Mouse (Mus musculus): ENCODE measurements around the gene Igfbp2. TPM values are rescaled to one million over a fixed set of nuclear protein-coding genes. Genes with fewer than 3 reads are reported as not detected.

The Igfbp2 gene
- polyA plus RNA-seq, 1 experiment from 2014 or later = 148 TPM

DNA sequence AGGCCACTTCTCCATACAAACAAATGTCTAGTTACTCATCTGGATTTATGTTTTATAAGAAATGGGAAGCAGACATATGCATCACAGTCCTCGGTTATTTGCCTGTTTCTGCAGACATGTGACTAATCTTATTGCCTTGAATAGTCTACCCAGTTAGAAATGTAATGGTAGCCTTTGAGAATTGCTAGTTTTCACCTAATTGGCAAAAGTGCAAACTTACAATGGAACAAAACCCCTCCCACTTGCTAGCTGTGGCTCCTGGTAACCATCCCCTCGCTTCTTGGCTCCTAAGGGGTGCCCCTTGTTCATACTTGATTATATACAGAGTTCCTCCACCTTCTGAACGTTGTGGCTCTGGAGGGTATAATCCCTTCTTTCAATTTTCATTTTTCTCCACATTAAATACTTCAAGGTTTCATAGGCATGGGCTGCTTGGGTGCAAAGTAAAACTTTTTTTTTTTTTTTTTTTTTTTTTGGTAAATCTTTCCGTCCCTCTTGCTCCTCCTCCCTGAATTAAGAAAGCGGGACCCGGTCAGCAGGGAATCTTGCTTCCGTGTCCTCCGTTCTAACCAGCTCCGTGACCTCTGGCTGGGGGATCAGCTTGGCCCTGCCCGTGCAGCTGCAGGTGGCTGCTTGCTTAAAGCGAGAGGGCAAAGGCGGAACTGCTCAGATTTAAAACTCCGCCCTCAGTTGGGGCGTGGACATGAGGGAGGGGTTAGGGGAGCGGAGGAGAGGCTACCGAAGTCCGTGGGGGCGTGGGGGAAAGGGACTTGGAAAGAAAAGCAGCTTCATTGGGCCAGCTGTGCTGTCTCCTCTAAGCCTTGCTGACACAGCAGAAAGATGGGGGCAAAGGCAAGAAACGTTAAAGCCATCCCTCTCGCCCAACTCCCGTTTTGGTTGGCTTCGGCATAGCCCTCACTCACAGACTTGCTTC, 45.6 kb downstream of the Igfbp2 start:
- 7% methylated on average over 22 of the region's 22 CpGs for WGBS
- Histone ChIP-seq H3K4me2 (replicated peaks) (peak overlapping the region; percentile 94), H3K9me3 (no peaks in the 10 kb centered on the region), H3K27ac (peak overlapping the region; percentile 45; the same call in 1 of the 2 replicates), H3K4me1 (replicated peaks) (peaks cover 36% of the 10 kb centered on the region), H3K4me3 (replicated peaks) (peak overlapping the region; percentile 35), H3K27me3 (replicated peaks) (no peaks in the 10 kb centered on the region; the same call in 1 of the 2 replicates), H3K36me3 (no peaks in the 10 kb centered on the region), H3K9ac (0 out of 2 replicates have a peak overlapping the region, but pooled peaks have one; percentile 14)
- ATAC-seq = peak; percentile 65

DNA sequence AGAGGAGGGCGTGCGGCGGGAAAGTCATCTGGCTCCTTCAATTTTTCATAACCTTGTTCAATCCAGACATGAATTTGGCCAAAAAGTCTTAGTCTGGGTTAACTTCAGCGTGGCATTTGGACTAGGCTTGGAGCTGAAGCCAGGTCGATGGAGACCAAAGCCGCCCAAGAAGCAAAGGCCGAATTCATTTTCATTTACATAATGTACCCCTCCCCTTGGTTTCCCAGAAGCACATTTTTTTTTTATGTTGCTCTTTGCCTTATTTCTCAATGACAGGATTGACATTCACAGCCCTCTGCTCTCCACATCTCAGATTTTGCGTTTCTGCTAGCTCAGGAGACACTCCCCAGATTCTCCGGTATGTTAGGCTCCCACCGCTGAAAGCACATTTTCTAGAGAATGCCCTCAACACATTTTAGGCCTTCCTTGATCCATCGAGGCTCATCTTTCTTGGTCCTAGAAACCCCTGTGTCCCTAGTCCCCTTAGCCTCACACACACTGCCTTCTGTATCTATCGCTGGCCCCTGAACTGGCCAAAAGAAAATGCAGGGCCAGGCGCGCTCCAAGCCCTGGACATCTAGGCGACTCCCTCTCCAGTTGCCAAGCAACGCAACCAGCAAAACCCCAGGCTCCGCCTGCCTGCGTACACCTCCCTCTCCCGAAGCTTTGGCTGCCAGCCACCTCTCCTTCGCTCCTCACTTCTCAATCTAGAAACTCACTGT, 46.5 kb downstream of the Igfbp2 start:
- Histone ChIP-seq H3K4me2 (replicated peaks) (peak overlapping the region; percentile 94), H3K9ac (0 out of 2 replicates have a peak overlapping the region, but pooled peaks have one; percentile 14), H3K36me3 (no peaks in the 10 kb centered on the region), H3K4me3 (replicated peaks) (peak overlapping the region; percentile 35), H3K27ac (peak overlapping the region; percentile 45; the same call in 1 of the 2 replicates), H3K9me3 (no peaks in the 10 kb centered on the region), H3K27me3 (replicated peaks) (no peaks in the 10 kb centered on the region; the same call in 1 of the 2 replicates), H3K4me1 (replicated peaks) (peaks cover 38% of the 10 kb centered on the region)
- 2% methylated on average over 20 of the region's 20 CpGs for WGBS
- peak; percentile 46 for ATAC-seq

DNA sequence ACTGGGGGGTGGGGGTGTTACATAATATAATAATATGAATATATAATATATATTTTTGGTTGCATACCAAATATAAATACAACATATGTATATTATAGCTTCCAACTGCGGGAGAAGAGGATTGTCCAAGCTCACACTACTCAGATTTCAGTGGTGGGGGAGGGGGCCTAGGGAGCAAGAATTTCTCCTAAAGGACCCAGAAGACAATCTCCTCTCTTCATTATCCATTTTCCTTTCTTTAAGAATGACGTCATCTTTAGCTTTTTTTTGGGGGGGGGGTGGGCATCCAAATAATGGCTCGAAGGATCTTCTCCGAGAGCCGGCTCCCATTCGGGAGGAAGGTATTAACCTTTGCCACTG, 47.0 kb downstream of the Igfbp2 start:
- H3K4me2 ChIP-seq (replicated peaks) = peak overlapping the region; percentile 94
- ATAC-seq = no peak
- WGBS = under 1% methylated on average over 6 of the region's 6 CpGs
- peak overlapping the region; percentile 11 for H3K9ac ChIP-seq
- H3K4me3 ChIP-seq (replicated peaks) = peak overlapping the region; percentile 35
- no peaks in the 10 kb centered on the region for H3K9me3 ChIP-seq
- H3K27me3 ChIP-seq (replicated peaks) = no peaks in the 10 kb centered on the region; the same call in 1 of the 2 replicates
- no peaks in the 10 kb centered on the region for H3K36me3 ChIP-seq
- peak overlapping the region; percentile 52; the same call in 1 of the 2 replicates for H3K27ac ChIP-seq
- peaks cover 38% of the 10 kb centered on the region for H3K4me1 ChIP-seq (replicated peaks)

DNA sequence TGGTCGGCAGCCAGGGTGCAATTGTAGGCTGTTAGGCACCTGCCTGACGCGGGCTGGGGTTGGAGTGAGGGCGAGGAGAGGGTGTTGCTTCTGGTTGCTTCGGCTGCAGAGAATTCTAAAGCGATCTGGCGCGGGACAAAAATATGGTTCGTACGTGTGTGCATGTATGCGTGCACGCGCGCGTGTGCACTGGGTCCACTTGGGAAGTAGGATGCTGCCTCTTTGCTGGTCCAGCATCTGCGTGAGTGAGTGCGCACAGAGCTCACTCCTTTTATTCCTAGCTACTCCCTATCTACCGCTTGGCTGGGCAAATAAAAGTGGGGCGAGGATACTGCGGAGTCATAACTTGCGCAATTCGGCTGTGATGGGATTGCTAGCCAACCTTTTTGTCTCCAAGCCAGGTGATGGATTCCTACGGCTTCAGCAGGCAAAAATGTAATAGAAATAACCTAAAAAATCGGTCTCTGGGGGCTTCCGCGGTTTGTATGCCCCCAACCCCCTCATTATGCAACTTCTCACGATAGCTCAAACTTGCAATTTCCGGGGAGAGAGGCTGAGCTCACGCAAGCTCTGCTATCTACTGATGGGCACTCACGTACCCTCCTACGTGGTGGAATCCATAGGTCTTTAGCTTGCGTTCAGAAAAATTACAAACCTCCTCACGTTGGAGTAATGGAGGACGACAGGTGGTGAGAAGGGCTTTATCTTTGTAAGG, 47.6 kb downstream of the Igfbp2 start:
- Histone ChIP-seq H3K4me1 (replicated peaks) (peaks cover 38% of the 10 kb centered on the region), H3K9me3 (no peaks in the 10 kb centered on the region), H3K4me2 (replicated peaks) (peak overlapping the region; percentile 94), H3K4me3 (replicated peaks) (peak overlapping the region; percentile 35), H3K36me3 (no peaks in the 10 kb centered on the region), H3K27ac (peak overlapping the region; percentile 52), H3K9ac (peak overlapping the region; percentile 11), H3K27me3 (replicated peaks) (no peaks in the 10 kb centered on the region; the same call in 1 of the 2 replicates)
- WGBS = under 1% methylated on average over 34 of the region's 34 CpGs
- ATAC-seq = peak; percentile 11; the same call in 1 of the 2 replicates

DNA sequence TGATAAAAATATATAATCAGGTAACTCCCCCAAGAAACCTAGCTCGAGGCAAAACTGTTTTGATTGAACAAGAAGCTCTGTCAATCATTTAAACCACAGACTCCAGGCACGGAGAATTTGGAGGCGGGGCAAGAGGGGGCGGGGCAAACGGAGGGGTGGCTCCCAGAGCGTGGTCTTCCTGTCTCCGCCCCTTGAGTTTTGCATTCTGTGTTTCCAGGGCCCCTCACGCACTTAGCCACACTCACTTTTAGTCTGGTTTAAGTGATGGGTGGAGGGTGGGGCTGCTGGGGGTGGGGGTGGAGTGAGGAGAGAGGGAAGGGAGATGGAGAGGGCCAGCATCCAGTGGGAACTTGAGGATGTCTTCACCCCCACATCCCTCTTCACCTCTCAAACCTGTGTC, 48.2 kb downstream of the Igfbp2 start:
- ATAC-seq = peak; percentile 50
- no peaks in the 10 kb centered on the region for H3K36me3 ChIP-seq
- H3K27me3 ChIP-seq (replicated peaks) = no peaks in the 10 kb centered on the region; the same call in 1 of the 2 replicates
- peaks cover 35% of the 10 kb centered on the region for H3K4me1 ChIP-seq (replicated peaks)
- no peak overlapping the region for H3K27ac ChIP-seq
- H3K4me2 ChIP-seq (replicated peaks) = peak overlapping the region; percentile 94
- under 1% methylated on average over 8 of the region's 8 CpGs for WGBS
- H3K9me3 ChIP-seq = no peaks in the 10 kb centered on the region
- peak overlapping the region; percentile 62 for H3K4me3 ChIP-seq (replicated peaks)
- no peak overlapping the region for H3K9ac ChIP-seq

DNA sequence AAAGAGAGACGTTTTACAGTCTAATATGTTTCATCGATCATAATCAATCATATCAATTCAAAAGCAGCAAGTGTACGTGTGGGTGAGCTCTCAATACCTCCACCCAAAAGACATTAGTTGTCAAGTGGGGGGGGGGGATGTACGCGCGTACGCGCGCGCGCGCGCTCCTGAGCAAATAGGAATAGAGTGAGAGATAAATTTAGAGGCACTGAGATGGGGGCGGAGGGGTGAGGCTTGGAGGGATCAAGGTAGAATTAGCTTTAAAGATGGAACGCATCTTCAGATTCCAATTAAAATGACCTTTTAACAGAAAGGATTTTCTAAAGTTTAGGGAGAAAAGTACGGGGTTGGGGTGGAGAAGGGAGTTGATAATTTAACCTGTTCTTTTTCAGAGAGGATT, 48.8 kb downstream of the Igfbp2 start:
- H3K4me1 ChIP-seq (replicated peaks) = peaks cover 37% of the 10 kb centered on the region
- H3K36me3 ChIP-seq = no peaks in the 10 kb centered on the region
- H3K27me3 ChIP-seq (replicated peaks) = no peaks in the 10 kb centered on the region; the same call in 1 of the 2 replicates
- peak overlapping the region; percentile 94 for H3K4me2 ChIP-seq (replicated peaks)
- WGBS = under 1% methylated on average over 16 of the region's 16 CpGs
- H3K9me3 ChIP-seq = no peaks in the 10 kb centered on the region
- 0 out of 2 replicates have a peak overlapping the region, but pooled peaks have one; percentile 81 for H3K27ac ChIP-seq
- no peak for ATAC-seq
- H3K9ac ChIP-seq = peak overlapping the region; percentile 70
- H3K4me3 ChIP-seq (replicated peaks) = peak overlapping the region; percentile 62

DNA sequence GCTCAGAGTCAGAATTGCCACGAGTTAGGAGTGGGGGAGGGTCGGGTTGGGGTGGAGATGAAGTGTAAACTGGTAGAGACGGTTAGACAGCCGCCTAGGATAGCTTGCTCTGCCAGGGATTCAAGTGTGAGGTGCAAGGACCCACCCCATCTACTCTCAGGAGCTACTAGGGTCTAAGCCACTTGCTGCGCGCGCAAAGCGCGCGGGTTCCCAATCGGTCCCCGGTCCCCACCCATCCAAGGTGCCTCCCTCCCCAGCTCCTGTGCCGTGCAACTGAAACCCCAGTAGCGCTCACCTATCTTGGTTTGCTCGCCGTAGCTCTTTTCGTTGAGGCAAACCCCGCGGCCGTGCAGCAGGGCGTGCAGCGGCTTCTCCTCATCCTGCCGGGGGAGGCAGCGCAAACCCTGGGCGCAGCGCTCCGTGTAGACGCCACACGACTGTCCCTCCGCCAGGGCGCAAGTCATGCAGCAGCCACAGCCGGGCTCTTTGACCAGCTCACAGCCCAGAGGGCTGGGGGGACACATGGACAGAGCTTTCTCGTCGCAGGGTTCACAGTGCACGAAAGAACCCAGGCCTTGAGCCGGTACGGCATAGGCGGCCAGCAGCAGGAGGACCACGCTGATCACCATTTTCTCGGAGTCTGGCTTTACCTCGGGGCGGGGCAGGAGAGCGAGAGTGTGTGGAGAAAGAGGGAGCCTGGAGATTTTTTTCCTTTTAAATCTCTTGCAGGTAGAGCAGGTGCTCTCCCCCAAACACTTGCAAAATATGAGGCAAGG, 49.4 kb downstream of the Igfbp2 start:
- no peaks in the 10 kb centered on the region for H3K9me3 ChIP-seq

DNA sequence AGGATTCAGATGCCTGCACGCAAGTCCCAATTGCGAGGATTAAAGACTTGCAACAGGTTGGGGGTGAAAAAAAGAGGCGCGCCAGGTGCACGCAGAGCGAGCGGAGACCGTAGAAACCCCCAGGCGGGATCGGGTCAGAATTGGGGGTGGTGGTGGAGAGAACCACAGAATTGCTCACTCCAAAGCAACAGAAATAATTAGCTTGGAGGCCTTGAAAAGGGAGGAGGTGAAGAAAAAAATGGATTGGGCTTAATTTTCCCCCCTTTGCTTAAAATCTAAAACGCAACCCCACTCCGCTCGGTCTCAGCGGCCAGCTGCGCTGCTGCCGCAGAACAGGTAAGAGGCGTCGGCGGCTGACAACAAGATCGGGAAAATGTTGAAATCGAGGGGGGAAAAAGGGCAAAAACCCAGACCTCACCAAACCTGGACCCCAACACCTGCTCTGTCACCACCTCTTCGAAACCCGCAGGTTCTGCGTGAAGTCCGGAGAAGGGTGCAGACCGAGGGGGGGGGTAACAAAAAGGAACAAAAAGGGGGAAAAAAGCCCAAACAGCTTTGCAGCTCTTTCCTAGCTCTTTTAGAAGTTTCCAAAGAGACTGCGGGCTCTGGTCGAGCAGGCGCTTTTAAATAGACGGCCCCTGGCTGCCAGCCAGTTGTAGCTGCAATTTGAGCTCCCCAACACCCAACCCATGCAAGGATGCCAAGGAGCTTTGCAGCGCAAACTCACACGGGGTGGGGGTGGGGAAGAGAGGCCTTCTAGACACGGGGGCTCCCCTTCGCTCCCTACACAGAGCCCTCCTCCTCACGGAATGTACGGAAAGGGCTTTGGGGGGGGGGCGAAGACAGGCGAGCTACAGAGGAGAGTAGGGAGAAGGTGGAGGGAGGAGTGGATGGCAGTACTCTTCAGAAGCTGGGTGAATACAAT, 50.2 kb downstream of the Igfbp2 start, which contains the start of gene Igfbp5:
Gene Igfbp5 (minus strand): TSS at position 598 of the 925 bp plus-strand sequence.
- Histone ChIP-seq H3K27me3 (replicated peaks) (no peaks in the 10 kb centered on the region; the same call in 1 of the 2 replicates), H3K36me3 (no peaks in the 10 kb centered on the region), H3K4me2 (replicated peaks) (peak within 1 kb of the TSS; percentile 94), H3K4me1 (replicated peaks) (peaks cover 38% of the 10 kb centered on the region), H3K4me3 (replicated peaks) (peak within 1 kb of the TSS; percentile 62), H3K9me3 (no peaks in the 10 kb centered on the region), H3K27ac (peak within 1 kb of the TSS; percentile 81), H3K9ac (peak within 1 kb of the TSS; percentile 70)
- under 1% methylated on average over 38 of the region's 38 CpGs for WGBS
- ATAC-seq = peak; percentile 19

More for the DNA sequence above, 49.4 kb downstream of the Igfbp2 start:
- H3K27me3 ChIP-seq (replicated peaks) = no peaks in the 10 kb centered on the region; the same call in 1 of the 2 replicates
- H3K9ac ChIP-seq = peak overlapping the region; percentile 70
- ATAC-seq = peak; percentile 10
- peak overlapping the region; percentile 94 for H3K4me2 ChIP-seq (replicated peaks)
- H3K36me3 ChIP-seq = no peaks in the 10 kb centered on the region
- peaks cover 38% of the 10 kb centered on the region for H3K4me1 ChIP-seq (replicated peaks)
- peak overlapping the region; percentile 62 for H3K4me3 ChIP-seq (replicated peaks)
- peak overlapping the region; percentile 81 for H3K27ac ChIP-seq
- under 1% methylated on average over 43 of the region's 43 CpGs for WGBS

DNA sequence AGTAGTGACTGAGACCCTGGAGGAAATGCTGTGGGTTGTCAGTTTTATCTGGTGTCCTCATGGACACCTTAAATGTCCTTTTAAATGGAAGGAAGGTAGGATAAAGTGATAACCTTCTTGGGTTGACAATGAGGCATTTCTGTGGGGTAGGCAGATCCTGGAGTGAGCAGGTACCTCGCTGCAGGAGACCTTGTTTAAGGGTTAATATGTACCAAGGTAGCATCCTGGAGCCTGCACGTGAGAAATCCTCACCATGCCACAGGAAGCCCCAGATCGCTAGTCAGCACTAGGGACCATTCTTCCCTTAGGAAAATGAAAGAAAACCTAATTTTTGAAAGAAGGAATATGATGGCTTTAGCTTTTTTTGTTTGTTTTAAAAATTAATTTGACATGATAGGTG, 51.4 kb downstream of the Igfbp2 start:
- 16% methylated on average over 3 of the region's 3 CpGs for WGBS
- Histone ChIP-seq H3K27ac (no peak overlapping the region), H3K4me1 (replicated peaks) (peaks cover 31% of the 10 kb centered on the region), H3K9ac (no peak overlapping the region), H3K27me3 (replicated peaks) (no peaks in the 10 kb centered on the region; the same call in 1 of the 2 replicates), H3K4me3 (replicated peaks) (no peak overlapping the region), H3K36me3 (no peaks in the 10 kb centered on the region), H3K9me3 (no peaks in the 10 kb centered on the region), H3K4me2 (replicated peaks) (no peak overlapping the region; the same call in 1 of the 2 replicates)
- ATAC-seq = no peak

DNA sequence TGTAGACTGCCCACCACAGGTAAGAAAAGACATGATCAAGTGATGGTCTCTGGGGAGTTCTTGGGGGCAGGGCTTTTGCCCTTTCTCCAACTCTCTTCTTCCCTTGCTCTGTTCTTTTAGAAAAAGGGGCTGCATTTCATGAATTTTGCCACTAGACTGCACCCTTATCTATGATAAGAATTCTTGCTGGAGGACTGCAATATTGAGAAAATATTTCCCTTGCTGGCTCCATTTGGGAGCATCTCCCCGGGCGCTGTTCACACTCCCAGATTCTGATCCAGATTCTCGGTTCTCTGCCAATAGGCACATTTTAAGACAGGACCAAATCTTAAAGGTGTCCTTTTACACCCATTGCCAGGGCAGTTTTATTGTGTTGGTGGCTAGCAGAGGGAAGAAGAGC, 51.8 kb downstream of the Igfbp2 start:
- no peak for ATAC-seq
- Histone ChIP-seq H3K9ac (no peak overlapping the region), H3K27me3 (replicated peaks) (no peaks in the 10 kb centered on the region; the same call in 1 of the 2 replicates), H3K27ac (no peak overlapping the region), H3K36me3 (no peaks in the 10 kb centered on the region), H3K4me2 (replicated peaks) (no peak overlapping the region), H3K9me3 (no peaks in the 10 kb centered on the region), H3K4me3 (replicated peaks) (no peak overlapping the region), H3K4me1 (replicated peaks) (peaks cover 27% of the 10 kb centered on the region)
- WGBS = 37% methylated on average over 3 of the region's 3 CpGs
